Mouse (Mus musculus) lung, adult 2 months (tissue): ENCODE measurements around the gene Slbp.

ENCODE experiments used
- CTCF ChIP-seq: fragments of 200-500 bp; IDR thresholded peaks from 2 replicates; pipeline ENCODE4 v1.5.1; 2011; ENCODE audit warnings: mild to moderate bottlenecking, low read length, control low read depth; ENCODE audit not compliant: insufficient read depth
- POLR2A ChIP-seq: fragments of 200-500 bp; IDR thresholded peaks from 2 replicates; pipeline ENCODE4 v1.6.1; 2011; ENCODE audit warnings: low read depth, mild to moderate bottlenecking, control low read depth, low read length, borderline replicate concordance; ENCODE audit errors: extremely low read depth

- no peak for TF ChIP-seq POLR2A
- TF ChIP-seq CTCF = no peak
These were observed 843 bp downstream of the Slbp start for GRCm38 (mm10) chr5:33651541-33651920.
